Mouse (Mus musculus) kidney, embryonic 16.5 days (tissue): ENCODE measurements at regions not wholly inside any gene's neighbourhood (a gene's known extent, or its start where the extent isn't known, plus 50 kb on each side); places are given as distances from the start of the nearest gene placed in this dataset.

Source experiments
- ATAC-seq: fragments of 200-750 bp; cut with Nextera tagmentation; 2 replicates; pipeline ENCODE4 v1.8.0; 2017; ENCODE audit warnings: moderate TSS enrichment; ENCODE audit not compliant: low FRiP score, low TSS enrichment
- H3K27ac ChIP-seq: fragments of 300-500 bp; sonication (generic); 2 replicates; pipeline ENCODE4 v1.5.1; 2014; ENCODE audit warnings: low read length
- H3K27me3 ChIP-seq: fragments of 300-500 bp; sonication (generic); 2 replicates; pipeline ENCODE4 v1.6.1; 2014; ENCODE audit warnings: low read length, control low read depth, mixed read lengths; ENCODE audit not compliant: insufficient read depth
- H3K36me3 ChIP-seq: fragments of 300-500 bp; sonication (generic); 2 replicates; pipeline ENCODE4 v1.6.1; 2014; ENCODE audit warnings: low read length, control low read depth, mixed read lengths; ENCODE audit not compliant: insufficient read depth
- H3K4me1 ChIP-seq: fragments of 300-500 bp; sonication (generic); 2 replicates; pipeline ENCODE4 v1.6.1; 2014; ENCODE audit warnings: low read length, control low read depth, mixed read lengths; ENCODE audit not compliant: insufficient read depth
- H3K4me2 ChIP-seq: fragments of 300-500 bp; sonication (generic); replicated peaks from 2 replicates; pipeline ENCODE4 v1.6.1; 2014; ENCODE audit warnings: low read depth, low read length
- H3K4me3 ChIP-seq: fragments of 300-500 bp; sonication (generic); 2 replicates; pipeline ENCODE4 v1.5.1; 2014; ENCODE audit warnings: mild to moderate bottlenecking, low read length
- H3K9ac ChIP-seq: fragments of 300-500 bp; sonication (generic); replicated peaks from 2 replicates; pipeline ENCODE4 v1.6.1; 2014; ENCODE audit warnings: low read length
- H3K9me3 ChIP-seq: fragments of 300-500 bp; sonication (generic); 2 replicates; pipeline ENCODE4 v1.6.1; 2016; ENCODE audit warnings: low read length, control low read depth
- WGBS: fragments of 180-500 bp; shearing (Covaris S2); extraction: QIAGEN DNeasy Blood & Tissue Kit; methylation state at CpG from one replicate; pipeline ENCODE4 v1.1.7; 2014; 5-methylcytosine and 5-hydroxymethylcytosine counted together

- no peak overlapping the region for H3K4me2 ChIP-seq
- ATAC-seq: no peak
- H3K4me1 ChIP-seq: peaks cover 3% of the 10 kb centered on the region; the same call in 1 of the 2 replicates
- H3K36me3 ChIP-seq: no peaks in the 10 kb centered on the region
- H3K27ac ChIP-seq: no peak overlapping the region
- no peak overlapping the region for H3K4me3 ChIP-seq
- no peaks in the 10 kb centered on the region for H3K27me3 ChIP-seq
- H3K9ac ChIP-seq: no peak overlapping the region
- H3K9me3 ChIP-seq: no peaks in the 10 kb centered on the region
- 66% methylated on average over 14 of the region's 14 CpGs for WGBS
Measured at GRCm38 (mm10) chr2:51073040-51073594, 75.8 kb downstream of the Rnd3 start.

GRCm38 (mm10) chr2:51072346-51072885 is 76.5 kb downstream of the Rnd3 start:
- no peak overlapping the region for H3K9ac ChIP-seq
- no peak for ATAC-seq
- H3K4me3 ChIP-seq: no peak overlapping the region
- no peaks in the 10 kb centered on the region for H3K36me3 ChIP-seq
- no peak overlapping the region for H3K4me2 ChIP-seq
- 44% methylated on average over 6 of the region's 6 CpGs for WGBS
- H3K27me3 ChIP-seq: no peaks in the 10 kb centered on the region
- no peak overlapping the region for H3K27ac ChIP-seq
- peaks cover 3% of the 10 kb centered on the region; the same call in 1 of the 2 replicates for H3K4me1 ChIP-seq
- H3K9me3 ChIP-seq: no peaks in the 10 kb centered on the region

- Histone ChIP-seq H3K27me3 (no peaks in the 10 kb centered on the region), H3K9ac (no peak overlapping the region), H3K36me3 (no peaks in the 10 kb centered on the region), H3K4me1 (peaks cover 7% of the 10 kb centered on the region; the same call in 1 of the 2 replicates), H3K27ac (no peak overlapping the region), H3K4me2 (no peak overlapping the region), H3K9me3 (no peaks in the 10 kb centered on the region), H3K4me3 (no peak overlapping the region)
- no peak for ATAC-seq
- WGBS: 92% methylated on average over 2 of the region's 2 CpGs
Measured at GRCm38 (mm10) chr2:51070902-51071301, 78.0 kb downstream of the Rnd3 start.

- no peaks in the 10 kb centered on the region for H3K27me3 ChIP-seq
- no peaks in the 10 kb centered on the region for H3K36me3 ChIP-seq
- no peak for ATAC-seq
- H3K27ac ChIP-seq: no peak overlapping the region
- 58% methylated on average over 11 of the region's 11 CpGs for WGBS
- H3K4me3 ChIP-seq: no peak overlapping the region
- no peak overlapping the region for H3K9ac ChIP-seq
- H3K9me3 ChIP-seq: no peaks in the 10 kb centered on the region
- H3K4me1 ChIP-seq: 0 out of 2 replicates have a peak, but pooled peaks cover 4% of the 10 kb centered on the region
- 0 out of 2 replicates have a peak overlapping the region, but pooled peaks have one; percentile 20 for H3K4me2 ChIP-seq
Measured at GRCm38 (mm10) chr2:51066423-51066831, 82.5 kb downstream of the Rnd3 start.

- H3K4me3 ChIP-seq: no peak overlapping the region
- H3K9me3 ChIP-seq: no peaks in the 10 kb centered on the region
- H3K27me3 ChIP-seq: no peaks in the 10 kb centered on the region
- no peak overlapping the region for H3K9ac ChIP-seq
- no peaks in the 10 kb centered on the region for H3K36me3 ChIP-seq
- 69% methylated on average over 6 of the region's 6 CpGs for WGBS
- H3K4me1 ChIP-seq: 0 out of 2 replicates have a peak, but pooled peaks cover 4% of the 10 kb centered on the region
- ATAC-seq: no peak
- no peak overlapping the region for H3K4me2 ChIP-seq
- H3K27ac ChIP-seq: no peak overlapping the region
Measured at GRCm38 (mm10) chr2:51065821-51066220, 83.1 kb downstream of the Rnd3 start.

GRCm38 (mm10) chr2:51064821-51065220 is 84.1 kb downstream of the Rnd3 start:
- H3K9ac ChIP-seq: no peak overlapping the region
- no peak overlapping the region for H3K4me2 ChIP-seq
- no peak for ATAC-seq
- H3K36me3 ChIP-seq: no peaks in the 10 kb centered on the region
- 0 out of 2 replicates have a peak, but pooled peaks cover 4% of the 10 kb centered on the region for H3K4me1 ChIP-seq
- H3K9me3 ChIP-seq: no peaks in the 10 kb centered on the region
- H3K4me3 ChIP-seq: no peak overlapping the region
- H3K27me3 ChIP-seq: no peaks in the 10 kb centered on the region
- no peak overlapping the region for H3K27ac ChIP-seq
- WGBS: 77% methylated on average over 4 of the region's 4 CpGs

GRCm38 (mm10) chr2:51062049-51062448 is 86.9 kb downstream of the Rnd3 start:
- Histone ChIP-seq H3K4me3 (no peak overlapping the region), H3K27ac (no peak overlapping the region), H3K4me2 (no peak overlapping the region), H3K9me3 (no peaks in the 10 kb centered on the region), H3K4me1 (0 out of 2 replicates have a peak, but pooled peaks cover 5% of the 10 kb centered on the region), H3K9ac (no peak overlapping the region), H3K27me3 (no peaks in the 10 kb centered on the region), H3K36me3 (no peaks in the 10 kb centered on the region)
- WGBS: 92% methylated on average over 5 of the region's 5 CpGs
- no peak for ATAC-seq

GRCm38 (mm10) chr2:51058158-51058557 is 90.8 kb downstream of the Rnd3 start:
- no peaks in the 10 kb centered on the region for H3K36me3 ChIP-seq
- no peak overlapping the region for H3K9ac ChIP-seq
- 87% methylated on average over 4 of the region's 4 CpGs for WGBS
- no peak overlapping the region for H3K4me2 ChIP-seq
- ATAC-seq: no peak
- H3K27ac ChIP-seq: no peak overlapping the region
- H3K4me3 ChIP-seq: no peak overlapping the region
- H3K27me3 ChIP-seq: no peaks in the 10 kb centered on the region
- H3K4me1 ChIP-seq: peaks cover 16% of the 10 kb centered on the region; the same call in 1 of the 2 replicates
- H3K9me3 ChIP-seq: no peaks in the 10 kb centered on the region

- peaks cover 16% of the 10 kb centered on the region; the same call in 1 of the 2 replicates for H3K4me1 ChIP-seq
- H3K4me3 ChIP-seq: no peak overlapping the region
- 20% methylated on average over 8 of the region's 8 CpGs for WGBS
- no peak overlapping the region for H3K9ac ChIP-seq
- ATAC-seq: peak; percentile 93
- peak overlapping the region; percentile 81 for H3K27ac ChIP-seq
- H3K27me3 ChIP-seq: no peaks in the 10 kb centered on the region
- H3K9me3 ChIP-seq: no peaks in the 10 kb centered on the region
- H3K4me2 ChIP-seq: peak overlapping the region; percentile 23
- no peaks in the 10 kb centered on the region for H3K36me3 ChIP-seq
Measured at GRCm38 (mm10) chr2:51056141-51056731, 92.7 kb downstream of the Rnd3 start.

- Histone ChIP-seq H3K27me3 (no peaks in the 10 kb centered on the region), H3K9me3 (no peaks in the 10 kb centered on the region), H3K9ac (no peak overlapping the region), H3K36me3 (no peaks in the 10 kb centered on the region), H3K4me3 (no peak overlapping the region), H3K4me2 (no peak overlapping the region), H3K4me1 (peaks cover 16% of the 10 kb centered on the region; the same call in 1 of the 2 replicates), H3K27ac (0 out of 2 replicates have a peak overlapping the region, but pooled peaks have one; percentile 50)
- WGBS: 9% methylated on average over 3 of the region's 3 CpGs
- no peak for ATAC-seq
Measured at GRCm38 (mm10) chr2:51055339-51055738, 93.6 kb downstream of the Rnd3 start.
